Mouse (Mus musculus) kidney, postnatal 0 days (tissue): ENCODE results near the gene Defb33. TPM values are rescaled to one million over a fixed set of nuclear protein-coding genes. Genes with fewer than 3 reads are reported as not detected.

ENCODE experiments used
- ATAC-seq: fragments of 200-750 bp; cut with Nextera tagmentation; replicated peaks from 2 replicates; pipeline ENCODE4 v1.8.0; 2017; ENCODE audit warnings: low read depth, moderate number of reproducible peaks, moderate TSS enrichment, moderate library complexity; ENCODE audit not compliant: low FRiP score
- DNase-seq: peaks from one replicate; pipeline ENCODE4 v3.0.0-alpha.2; 2016; ENCODE audit warnings: low spot score
- H3K27ac ChIP-seq: fragments of 300-500 bp; sonication (generic); 2 replicates; pipeline ENCODE4 v1.5.1; 2014; ENCODE audit warnings: mild to moderate bottlenecking
- H3K27me3 ChIP-seq: fragments of 300-500 bp; sonication (generic); 2 replicates; pipeline ENCODE4 v1.6.1; 2014; ENCODE audit warnings: low read length, mixed read lengths; ENCODE audit not compliant: insufficient read depth
- H3K36me3 ChIP-seq: fragments of 300-500 bp; sonication (generic); 2 replicates; pipeline ENCODE4 v1.6.1; 2014; ENCODE audit warnings: low read length, mixed read lengths; ENCODE audit not compliant: insufficient read depth
- H3K4me1 ChIP-seq: fragments of 300-500 bp; sonication (generic); replicated peaks from 2 replicates; pipeline ENCODE4 v1.6.1; 2014; ENCODE audit warnings: antibody characterized with exemption, low read length, mixed read lengths; ENCODE audit not compliant: insufficient read depth
- H3K4me2 ChIP-seq: fragments of 300-500 bp; sonication (generic); 2 replicates; pipeline ENCODE4 v1.6.1; 2014; ENCODE audit warnings: mild to moderate bottlenecking, low read length, moderate library complexity, mixed read lengths
- H3K4me3 ChIP-seq: fragments of 300-500 bp; sonication (generic); replicated peaks from 2 replicates; pipeline ENCODE4 v1.5.1; 2014; ENCODE audit warnings: low read depth, low read length
- H3K9ac ChIP-seq: fragments of 300-500 bp; sonication (generic); 2 replicates; pipeline ENCODE4 v1.6.1; 2014; ENCODE audit warnings: low read depth, low read length
- H3K9me3 ChIP-seq: fragments of 300-500 bp; sonication (generic); replicated peaks from 2 replicates; pipeline ENCODE4 v1.6.1; 2016; ENCODE audit warnings: low read length, inconsistent platforms, mixed read lengths
- CTCF ChIP-seq: IDR thresholded peaks from 2 replicates; pipeline ENCODE4 v1.5.1; 2016; ENCODE audit warnings: antibody characterized with exemption, low read depth, mild to moderate bottlenecking, moderate library complexity
- WGBS: fragments of 180-500 bp; shearing (Covaris S2); extraction: QIAGEN DNeasy Blood & Tissue Kit; methylation state at CpG from one replicate; pipeline ENCODE4 v1.1.7; 2014; 5-methylcytosine and 5-hydroxymethylcytosine counted together
- polyA plus RNA-seq: library from polyadenylated mRNA; unstranded; fragments of >200 nt; fragmentation: Nextera tagmentation; extraction: Ambion mirVana; gene quantifications from 2 replicates; pipeline ENCODE4 v1.2.1, GENCODE M21; 2015

Defb33 gene
- not detected in 2 replicates for polyA plus RNA-seq

- WGBS = 72% methylated on average over 2 of the region's 2 CpGs
- Histone ChIP-seq H3K4me1 (no peaks in the 10 kb centered on the region), H3K27me3 (no peaks in the 10 kb centered on the region), H3K27ac (no peak within 1 kb of the TSS), H3K4me3 (no peak within 1 kb of the TSS), H3K4me2 (no peak within 1 kb of the TSS), H3K36me3 (no peaks in the 10 kb centered on the region), H3K9me3 (no peaks in the 10 kb centered on the region), H3K9ac (no peak within 1 kb of the TSS)
- no peak for ATAC-seq
- no peak for DNase-seq
- TF ChIP-seq CTCF = no peak
These were observed at the start of gene Defb33 for GRCm38 (mm10) chr8:20892369-20892768. TSS of gene Defb33 (plus strand) at chr8:20892669.

DNA sequence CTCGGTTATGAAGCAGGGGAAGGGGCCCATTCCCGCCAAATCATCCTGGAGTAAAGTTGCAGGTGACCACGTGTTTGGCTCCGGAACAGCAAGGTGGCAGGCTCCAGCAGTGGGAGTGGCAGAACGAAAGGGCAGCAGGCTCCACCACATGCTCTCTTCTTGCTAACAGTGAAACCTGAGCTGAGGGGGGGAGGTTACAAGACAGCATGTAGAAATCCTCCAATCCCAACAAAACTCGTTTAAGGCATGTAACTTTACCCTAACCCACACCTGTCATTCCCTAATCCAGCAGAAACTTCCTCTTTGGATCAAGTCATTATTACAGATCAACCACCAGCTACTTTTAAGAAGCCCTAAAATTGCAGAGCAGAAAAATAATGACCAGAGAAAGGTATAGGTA is 17.9 kb upstream of the Defb33 start:
- peak; percentile 1 for DNase-seq
- H3K4me2 ChIP-seq = no peak overlapping the region
- no peak overlapping the region for H3K4me3 ChIP-seq
- no peak overlapping the region for H3K27ac ChIP-seq
- no peak overlapping the region for H3K9ac ChIP-seq
- 36% methylated on average over 6 of the region's 6 CpGs for WGBS
- H3K27me3 ChIP-seq = no peaks in the 10 kb centered on the region
- ATAC-seq = no peak
- no peaks in the 10 kb centered on the region for H3K36me3 ChIP-seq
- H3K9me3 ChIP-seq = no peaks in the 10 kb centered on the region
- no peaks in the 10 kb centered on the region for H3K4me1 ChIP-seq
- TF ChIP-seq CTCF = no peak

GRCm38 (mm10) chr8:20902527-20902926 is 10.1 kb downstream of the Defb33 start, which contains the start of gene Gm15056:
TSS of gene Gm15056 (minus strand) at chr8:20902627.
- TF ChIP-seq CTCF = no peak
- no peaks in the 10 kb centered on the region for H3K9me3 ChIP-seq
- H3K36me3 ChIP-seq = no peaks in the 10 kb centered on the region
- H3K27ac ChIP-seq = no peak within 1 kb of the TSS
- H3K4me2 ChIP-seq = no peak within 1 kb of the TSS
- DNase-seq (no peak), ATAC-seq (no peak)
- WGBS = 49% methylated on average over 2 of the region's 2 CpGs
- H3K4me3 ChIP-seq = no peak within 1 kb of the TSS
- H3K27me3 ChIP-seq = no peaks in the 10 kb centered on the region
- no peaks in the 10 kb centered on the region for H3K4me1 ChIP-seq
- no peak within 1 kb of the TSS for H3K9ac ChIP-seq

DNA sequence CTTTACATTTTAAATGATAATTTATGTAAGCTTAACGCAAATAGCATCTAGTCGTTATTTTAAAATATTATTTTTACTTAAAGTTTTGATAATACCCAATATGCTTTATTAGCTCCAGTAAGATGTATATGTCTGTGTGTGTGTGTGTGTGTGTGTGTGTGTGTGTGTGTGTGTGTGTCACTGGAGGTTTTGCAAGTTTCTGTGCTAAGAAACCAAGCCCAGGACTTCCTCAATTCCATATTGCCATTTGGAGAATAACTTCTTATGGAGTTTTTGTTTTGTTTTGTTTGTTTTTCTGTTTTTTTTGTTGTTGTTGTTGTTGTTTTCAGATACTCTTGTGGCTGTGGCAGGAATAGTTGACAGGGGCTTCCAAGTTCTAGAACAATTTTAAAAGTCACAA is 14.7 kb downstream of the Defb33 start:
- TF ChIP-seq CTCF = no peak
- no peak for ATAC-seq
- H3K9me3 ChIP-seq = no peaks in the 10 kb centered on the region

DNA sequence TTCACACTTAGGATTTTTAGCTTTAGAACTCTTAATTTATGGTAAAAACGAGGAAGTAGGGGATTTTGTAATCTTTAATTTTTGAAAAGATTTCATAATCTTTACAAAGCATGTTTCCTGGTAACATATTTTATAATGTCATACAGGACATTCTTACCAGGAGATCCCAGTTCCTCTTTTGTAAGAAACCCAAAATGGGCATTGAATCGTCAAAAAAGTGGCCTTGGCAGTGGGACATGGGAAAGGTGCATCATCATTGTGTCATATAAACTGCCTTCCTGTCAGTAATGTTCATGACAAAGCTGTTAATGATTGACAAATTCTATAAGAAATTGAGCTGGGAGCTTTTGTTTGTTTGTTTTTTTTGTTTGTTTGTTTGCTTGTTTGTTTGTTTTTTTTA is 15.8 kb downstream of the Defb33 start:
- H3K9me3 ChIP-seq = no peaks in the 10 kb centered on the region; the same call in 1 of the 2 replicates
- TF ChIP-seq CTCF = no peak
- 66% methylated on average over 2 of the region's 2 CpGs for WGBS

More for the DNA sequence above, 14.7 kb downstream of the Defb33 start:
- no peak overlapping the region for H3K27ac ChIP-seq
- H3K4me3 ChIP-seq = no peak overlapping the region
- no peaks in the 10 kb centered on the region for H3K27me3 ChIP-seq
- no peak overlapping the region for H3K4me2 ChIP-seq
- no peak for DNase-seq
- 88% methylated on average over 2 of the region's 2 CpGs for WGBS
- no peak overlapping the region for H3K9ac ChIP-seq
- H3K36me3 ChIP-seq = no peaks in the 10 kb centered on the region
- no peaks in the 10 kb centered on the region for H3K4me1 ChIP-seq

GRCm38 (mm10) chr8:20912288-20912687 is 19.8 kb downstream of the Defb33 start:
- Histone ChIP-seq H3K4me3 (no peak overlapping the region), H3K4me1 (no peaks in the 10 kb centered on the region), H3K4me2 (no peak overlapping the region), H3K27ac (no peak overlapping the region), H3K27me3 (no peaks in the 10 kb centered on the region), H3K9me3 (no peaks in the 10 kb centered on the region; the same call in none of the 2 replicates), H3K36me3 (no peaks in the 10 kb centered on the region), H3K9ac (no peak overlapping the region)
- WGBS = 82% methylated on average over 1 of the region's 1 CpGs
- DNase-seq (no peak), ATAC-seq (no peak)
- no peak for TF ChIP-seq CTCF

More for the DNA sequence above, 15.8 kb downstream of the Defb33 start:
- no peak overlapping the region for H3K4me3 ChIP-seq
- H3K36me3 ChIP-seq = no peaks in the 10 kb centered on the region
- H3K27ac ChIP-seq = no peak overlapping the region
- H3K27me3 ChIP-seq = no peaks in the 10 kb centered on the region
- H3K9ac ChIP-seq = no peak overlapping the region
- ATAC-seq = no peak
- H3K4me2 ChIP-seq = no peak overlapping the region
- H3K4me1 ChIP-seq = no peaks in the 10 kb centered on the region
- DNase-seq = no peak

GRCm38 (mm10) chr8:20921971-20922370 is 29.5 kb downstream of the Defb33 start, which contains the start of gene Gm6040:
TSS of gene Gm6040 (minus strand) at chr8:20922071.
- Histone ChIP-seq H3K4me1 (no peaks in the 10 kb centered on the region), H3K27ac (no peak within 1 kb of the TSS), H3K4me3 (no peak within 1 kb of the TSS), H3K27me3 (no peaks in the 10 kb centered on the region), H3K4me2 (no peak within 1 kb of the TSS), H3K9ac (no peak within 1 kb of the TSS), H3K36me3 (no peaks in the 10 kb centered on the region), H3K9me3 (no peaks in the 10 kb centered on the region)
- ATAC-seq = no peak
- 72% methylated on average over 3 of the region's 3 CpGs for WGBS
- DNase-seq = no peak
- no peak for TF ChIP-seq CTCF
